Mouse (Mus musculus): ENCODE results near the gene Car2. TPM values are rescaled to one million over a fixed set of nuclear protein-coding genes. Genes with fewer than 3 reads are reported as not detected.

Gene Car2
- total RNA-seq, 2 experiments from 2014 or later, result 115 to 135 TPM

GRCm38 (mm10) chr3:14915355-14915754 lies 29.3 kb downstream of the Car2 start:
- DNase-seq (ENCODE audit: extremely low spot score in 1 of 2, low spot score in 1 of 2), result no peak

- no peak for DNase-seq (ENCODE audit: extremely low spot score in 1 of 2, low spot score in 1 of 2)
Measured at GRCm38 (mm10) chr3:14917261-14917660, 31.2 kb downstream of the Car2 start.

GRCm38 (mm10) chr3:14944706-14945105 lies 58.6 kb downstream of the Car2 start:
- no peak for DNase-seq (ENCODE audit: extremely low spot score in 1 of 2, low spot score in 1 of 2)

- DNase-seq (ENCODE audit: extremely low spot score in 1 of 2, low spot score in 1 of 2), result no peak
Measured at GRCm38 (mm10) chr3:14945627-14946026, 59.6 kb downstream of the Car2 start.

GRCm38 (mm10) chr3:14948067-14948800 lies 62.2 kb downstream of the Car2 start:
- DNase-seq (ENCODE audit: extremely low spot score in 1 of 2, low spot score in 1 of 2), result peak in 1 of 2 experiments; percentile 47

GRCm38 (mm10) chr3:14950031-14950430 lies 64.0 kb downstream of the Car2 start:
- no peak for DNase-seq (ENCODE audit: extremely low spot score in 1 of 2, low spot score in 1 of 2)

Other genes with a start within 250 kb of the Car2 start
- under 1 TPM; 0.57 to 0.66 TPM for gene Car13, start 244.5 kb upstream of the Car2 start, total RNA-seq (2021)
- gene Car1, start 77.9 kb upstream of the Car2 start, total RNA-seq (2021), result not detected
- under 1 TPM in 1 of 2 experiments, not detected in 1; 0.32 TPM for gene Car3, start 22.8 kb upstream of the Car2 start, total RNA-seq (2021)

Data from layer of hippocampus, postnatal 25 days (tissue).